Mouse (Mus musculus) midbrain, embryonic 15.5 days (tissue): ENCODE data around the gene Muc13. TPM values are rescaled to one million over a fixed set of nuclear protein-coding genes. Genes with fewer than 3 reads are reported as not detected.

Source experiments
- ATAC-seq: fragments of 200-750 bp; cut with Nextera tagmentation; replicated peaks from 2 replicates; pipeline ENCODE4 v1.8.0; 2017; ENCODE audit warnings: moderate TSS enrichment
- H3K27ac ChIP-seq: fragments of 300-500 bp; sonication (generic); 2 replicates; pipeline ENCODE4 v1.5.1; 2015; ENCODE audit warnings: mild to moderate bottlenecking, inconsistent platforms
- H3K27me3 ChIP-seq: fragments of 300-500 bp; sonication (generic); replicated peaks from 2 replicates; pipeline ENCODE4 v1.6.1; 2015; ENCODE audit warnings: inconsistent platforms
- H3K36me3 ChIP-seq: fragments of 300-500 bp; sonication (generic); replicated peaks from 2 replicates; pipeline ENCODE4 v1.6.1; 2015; ENCODE audit warnings: inconsistent platforms
- H3K4me1 ChIP-seq: fragments of 300-500 bp; sonication (generic); 2 replicates; pipeline ENCODE4 v1.6.1; 2015; ENCODE audit warnings: inconsistent platforms
- H3K4me2 ChIP-seq: fragments of 300-500 bp; sonication (generic); 2 replicates; pipeline ENCODE4 v1.6.1; 2015; ENCODE audit warnings: inconsistent platforms, mild to moderate bottlenecking, moderate library complexity
- H3K4me3 ChIP-seq: fragments of 300-500 bp; sonication (generic); 2 replicates; pipeline ENCODE4 v1.5.1; 2015; ENCODE audit warnings: mild to moderate bottlenecking, inconsistent platforms
- H3K9ac ChIP-seq: fragments of 300-500 bp; sonication (generic); 2 replicates; pipeline ENCODE4 v1.6.1; 2015; ENCODE audit warnings: mild to moderate bottlenecking, inconsistent platforms
- H3K9me3 ChIP-seq: fragments of 300-500 bp; sonication (generic); 2 replicates; pipeline ENCODE4 v1.6.1; 2016; ENCODE audit warnings: inconsistent platforms
- WGBS: fragments of 180-500 bp; shearing (Covaris S2); methylation state at CpG from one replicate; pipeline ENCODE4 v1.1.7; 2015; ENCODE audit warnings: mixed read lengths; 5-methylcytosine and 5-hydroxymethylcytosine counted together
- polyA plus RNA-seq: library from polyadenylated mRNA; unstranded; fragments of >200 nt; fragmentation: Nextera tagmentation; extraction: Ambion mirVana; gene quantifications from 2 replicates; pipeline ENCODE4 v1.2.1, GENCODE M21; 2015

Muc13 gene
- polyA plus RNA-seq, 1 experiment from 2014 or later = 0.08 TPM

DNA sequence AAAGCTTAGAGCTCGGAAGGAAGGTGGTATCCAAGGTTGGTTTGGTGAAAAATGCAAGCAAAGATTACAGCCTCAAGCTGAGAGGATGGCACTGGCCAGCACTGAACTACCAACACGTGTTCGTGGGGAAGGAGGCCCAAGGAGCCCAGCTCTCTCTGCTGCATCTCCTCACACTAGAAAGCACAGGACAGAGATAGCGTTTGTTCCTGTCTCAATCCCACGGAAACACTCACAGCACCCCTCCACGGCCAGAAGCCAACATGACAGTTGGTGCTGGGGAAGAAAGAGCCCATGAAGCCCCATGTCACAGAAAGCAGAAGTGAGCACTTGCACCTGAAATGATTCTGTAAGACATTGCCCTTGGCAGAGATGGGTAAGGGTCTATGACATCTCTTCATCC, 37.4 kb upstream of the Muc13 start:
- Histone ChIP-seq H3K27me3 (no peaks in the 10 kb centered on the region), H3K4me2 (no peak overlapping the region), H3K27ac (no peak overlapping the region), H3K4me1 (no peaks in the 10 kb centered on the region), H3K4me3 (no peak overlapping the region), H3K36me3 (no peaks in the 10 kb centered on the region), H3K9me3 (no peaks in the 10 kb centered on the region), H3K9ac (no peak overlapping the region)
- no peak for ATAC-seq
- 52% methylated on average over 6 of the region's 6 CpGs for WGBS

GRCm38 (mm10) chr16:33759207-33759606, 34.6 kb upstream of the Muc13 start:
- H3K4me1 ChIP-seq = peaks cover 4% of the 10 kb centered on the region
- no peak for ATAC-seq
- WGBS = 93% methylated on average over 7 of the region's 7 CpGs

GRCm38 (mm10) chr16:33760542-33760941, 33.3 kb upstream of the Muc13 start:
- 43% methylated on average over 5 of the region's 5 CpGs for WGBS
- H3K4me1 ChIP-seq = peaks cover 13% of the 10 kb centered on the region
- H3K27me3 ChIP-seq = no peaks in the 10 kb centered on the region
- H3K27ac ChIP-seq = no peak overlapping the region
- no peak overlapping the region for H3K4me3 ChIP-seq
- no peaks in the 10 kb centered on the region for H3K9me3 ChIP-seq
- no peak for ATAC-seq
- no peaks in the 10 kb centered on the region for H3K36me3 ChIP-seq
- no peak overlapping the region for H3K9ac ChIP-seq
- H3K4me2 ChIP-seq = peak overlapping the region; percentile 16; the same call in 1 of the 2 replicates

More at GRCm38 (mm10) chr16:33759207-33759606, 34.6 kb upstream of the Muc13 start:
- Histone ChIP-seq H3K27ac (no peak overlapping the region), H3K4me3 (no peak overlapping the region), H3K9ac (no peak overlapping the region), H3K9me3 (no peaks in the 10 kb centered on the region), H3K36me3 (no peaks in the 10 kb centered on the region), H3K27me3 (no peaks in the 10 kb centered on the region), H3K4me2 (no peak overlapping the region)

GRCm38 (mm10) chr16:33760996-33761395, 32.8 kb upstream of the Muc13 start:
- Histone ChIP-seq H3K9me3 (no peaks in the 10 kb centered on the region), H3K4me3 (no peak overlapping the region), H3K4me1 (peaks cover 13% of the 10 kb centered on the region), H3K27me3 (no peaks in the 10 kb centered on the region), H3K4me2 (peak overlapping the region; percentile 16; the same call in 1 of the 2 replicates), H3K9ac (no peak overlapping the region), H3K27ac (no peak overlapping the region), H3K36me3 (no peaks in the 10 kb centered on the region)
- ATAC-seq = no peak
- 34% methylated on average over 11 of the region's 11 CpGs for WGBS

DNA sequence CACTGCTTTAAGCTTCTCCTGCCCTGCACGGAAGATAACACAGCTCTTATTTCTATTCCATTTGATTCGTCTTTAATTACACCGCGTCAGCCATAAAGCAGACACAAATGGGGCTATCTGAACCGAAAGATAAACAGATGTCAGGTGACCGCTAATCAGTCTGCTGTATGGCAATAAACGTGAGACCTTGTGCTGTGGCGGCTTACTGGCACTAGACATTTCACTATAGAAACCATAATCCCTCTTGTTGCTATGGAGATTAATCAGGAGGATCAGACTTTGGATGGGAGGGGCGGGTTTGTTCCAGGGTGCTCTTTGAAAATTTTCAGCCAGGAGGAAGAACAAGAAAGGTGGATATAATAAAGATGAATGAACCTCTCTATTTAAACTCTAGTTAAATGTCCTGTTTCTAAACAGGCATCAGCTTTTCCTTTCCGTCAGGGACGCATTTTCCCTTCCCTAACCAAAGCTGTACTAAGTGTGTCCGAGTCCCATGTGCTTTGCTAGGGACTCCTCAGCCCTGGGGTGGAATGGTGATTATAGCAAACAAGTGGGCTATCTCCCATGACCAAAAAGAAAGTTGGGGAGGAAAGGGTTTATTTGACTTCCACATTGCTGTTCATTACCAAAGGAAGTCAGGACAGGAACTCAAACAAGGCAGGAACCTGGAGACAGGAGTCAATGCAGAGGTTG, 29.2 kb upstream of the Muc13 start:
- H3K9me3 ChIP-seq = no peaks in the 10 kb centered on the region
- peak; percentile 87 for ATAC-seq
- H3K9ac ChIP-seq = no peak overlapping the region

GRCm38 (mm10) chr16:33765477-33765876, 28.4 kb upstream of the Muc13 start:
- no peak overlapping the region for H3K4me2 ChIP-seq
- no peak overlapping the region for H3K4me3 ChIP-seq
- ATAC-seq = no peak
- no peaks in the 10 kb centered on the region for H3K36me3 ChIP-seq
- H3K9me3 ChIP-seq = no peaks in the 10 kb centered on the region
- no peak overlapping the region for H3K9ac ChIP-seq
- peaks cover 13% of the 10 kb centered on the region for H3K4me1 ChIP-seq
- no peaks in the 10 kb centered on the region for H3K27me3 ChIP-seq
- peak overlapping the region; percentile 73; the same call in 1 of the 2 replicates for H3K27ac ChIP-seq
- 94% methylated on average over 2 of the region's 2 CpGs for WGBS

More for the DNA sequence above, 29.2 kb upstream of the Muc13 start:
- Histone ChIP-seq H3K27ac (peak overlapping the region; percentile 73), H3K4me2 (peak overlapping the region; percentile 21), H3K36me3 (no peaks in the 10 kb centered on the region), H3K4me1 (peaks cover 13% of the 10 kb centered on the region), H3K4me3 (no peak overlapping the region), H3K27me3 (no peaks in the 10 kb centered on the region)
- WGBS = 11% methylated on average over 12 of the region's 12 CpGs

- Histone ChIP-seq H3K36me3 (no peaks in the 10 kb centered on the region), H3K4me3 (no peak overlapping the region), H3K4me1 (peaks cover 13% of the 10 kb centered on the region), H3K9me3 (no peaks in the 10 kb centered on the region), H3K4me2 (no peak overlapping the region), H3K9ac (no peak overlapping the region), H3K27ac (no peak overlapping the region), H3K27me3 (no peaks in the 10 kb centered on the region)
- no peak for ATAC-seq
- WGBS = 86% methylated on average over 12 of the region's 12 CpGs
Observed at GRCm38 (mm10) chr16:33766309-33766708, 27.5 kb upstream of the Muc13 start.

DNA sequence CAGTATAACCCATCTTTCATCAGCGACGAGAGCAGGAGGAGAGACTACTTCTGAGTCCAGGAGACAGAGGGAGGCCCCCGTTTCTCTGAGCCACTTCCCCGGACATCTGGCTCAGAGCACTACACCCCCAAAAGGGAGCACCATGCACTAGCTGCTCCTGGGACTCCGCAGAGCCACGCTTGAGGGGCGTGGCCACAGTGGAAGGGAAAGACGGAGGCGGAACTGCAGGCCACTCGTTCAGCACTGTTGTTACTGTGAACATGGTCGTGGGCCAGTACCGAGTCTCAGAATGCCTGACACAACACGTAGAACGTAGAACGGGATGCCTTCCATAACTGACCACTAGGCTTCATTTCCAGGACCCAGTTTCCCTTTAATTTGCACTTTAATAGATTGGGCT, 27.1 kb upstream of the Muc13 start:
- Histone ChIP-seq H3K4me1 (peaks cover 13% of the 10 kb centered on the region), H3K4me3 (no peak overlapping the region), H3K27me3 (no peaks in the 10 kb centered on the region), H3K36me3 (no peaks in the 10 kb centered on the region), H3K9me3 (no peaks in the 10 kb centered on the region), H3K4me2 (no peak overlapping the region), H3K9ac (no peak overlapping the region), H3K27ac (no peak overlapping the region)
- 74% methylated on average over 15 of the region's 15 CpGs for WGBS
- no peak for ATAC-seq

- no peak overlapping the region for H3K27ac ChIP-seq
- H3K36me3 ChIP-seq = no peaks in the 10 kb centered on the region
- H3K9ac ChIP-seq = no peak overlapping the region
- peaks cover 13% of the 10 kb centered on the region for H3K4me1 ChIP-seq
- no peak for ATAC-seq
- WGBS = 92% methylated on average over 3 of the region's 3 CpGs
- no peak overlapping the region for H3K4me2 ChIP-seq
- H3K27me3 ChIP-seq = no peaks in the 10 kb centered on the region
- H3K9me3 ChIP-seq = no peaks in the 10 kb centered on the region
- no peak overlapping the region for H3K4me3 ChIP-seq
Observed at GRCm38 (mm10) chr16:33768491-33769278, 25.2 kb upstream of the Muc13 start.

DNA sequence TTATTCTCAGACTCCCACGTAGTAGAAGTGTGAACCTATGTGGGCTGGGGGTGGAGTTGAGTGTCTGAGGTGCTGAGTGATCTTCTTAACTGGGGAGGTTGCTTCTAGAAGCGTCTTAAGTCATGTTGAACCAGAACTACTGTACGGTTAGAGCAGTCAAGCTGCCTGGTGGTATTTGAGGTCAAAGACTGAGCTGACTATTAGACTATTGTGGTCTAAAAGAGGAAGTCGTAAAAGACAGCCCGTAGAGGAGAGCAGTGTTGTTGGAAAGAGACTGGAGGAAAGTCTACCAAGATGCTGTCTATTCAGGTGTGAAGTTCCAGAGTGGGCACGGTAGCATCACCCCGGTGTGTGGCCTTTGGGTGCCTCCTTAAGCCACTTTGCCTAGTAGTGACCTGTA, 24.0 kb upstream of the Muc13 start:
- Histone ChIP-seq H3K9ac (no peak overlapping the region), H3K4me1 (peaks cover 2% of the 10 kb centered on the region; the same call in 1 of the 2 replicates), H3K4me2 (no peak overlapping the region), H3K27ac (no peak overlapping the region), H3K4me3 (no peak overlapping the region), H3K36me3 (no peaks in the 10 kb centered on the region), H3K27me3 (no peaks in the 10 kb centered on the region), H3K9me3 (no peaks in the 10 kb centered on the region)
- WGBS = 94% methylated on average over 7 of the region's 7 CpGs
- no peak for ATAC-seq

- H3K9me3 ChIP-seq = no peaks in the 10 kb centered on the region
- no peak overlapping the region for H3K27ac ChIP-seq
- no peak overlapping the region for H3K4me3 ChIP-seq
- H3K9ac ChIP-seq = no peak overlapping the region
- H3K4me2 ChIP-seq = no peak overlapping the region
- no peaks in the 10 kb centered on the region for H3K27me3 ChIP-seq
- H3K4me1 ChIP-seq = no peaks in the 10 kb centered on the region
- no peak for ATAC-seq
- H3K36me3 ChIP-seq = no peaks in the 10 kb centered on the region
- 91% methylated on average over 4 of the region's 4 CpGs for WGBS
Observed at GRCm38 (mm10) chr16:33770778-33771454, 22.9 kb upstream of the Muc13 start.

DNA sequence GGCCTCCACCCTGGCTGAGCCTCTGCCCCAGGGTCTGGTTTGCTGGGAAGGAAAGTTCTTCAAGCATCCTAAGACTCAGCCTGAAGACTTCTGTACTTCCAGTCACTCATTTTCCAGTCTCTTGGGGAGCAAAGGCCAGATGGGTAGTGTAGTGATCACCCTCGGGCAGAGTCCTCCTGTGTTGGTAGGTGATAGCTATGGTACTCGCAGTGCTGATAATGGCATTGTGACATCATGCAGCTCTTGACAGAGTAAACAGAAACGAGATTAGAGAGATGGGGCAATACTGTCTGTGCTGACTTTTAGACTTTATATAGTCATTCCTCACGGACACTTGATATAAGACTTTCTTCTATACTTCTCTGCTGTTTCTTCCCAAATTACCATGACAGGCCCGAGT, 21.0 kb upstream of the Muc13 start:
- Histone ChIP-seq H3K4me2 (no peak overlapping the region), H3K9me3 (no peaks in the 10 kb centered on the region), H3K9ac (no peak overlapping the region), H3K4me1 (no peaks in the 10 kb centered on the region), H3K27ac (no peak overlapping the region), H3K27me3 (no peaks in the 10 kb centered on the region), H3K4me3 (no peak overlapping the region), H3K36me3 (no peaks in the 10 kb centered on the region)
- ATAC-seq = no peak
- 90% methylated on average over 5 of the region's 5 CpGs for WGBS
